Mouse (Mus musculus): ENCODE results near the gene Gm26661. TPM values are rescaled to one million over a fixed set of nuclear protein-coding genes. Genes with fewer than 3 reads are reported as not detected.

Gm26661 gene
- polyA plus RNA-seq (2017; shearing (Covaris generic)) = not detected

DNA sequence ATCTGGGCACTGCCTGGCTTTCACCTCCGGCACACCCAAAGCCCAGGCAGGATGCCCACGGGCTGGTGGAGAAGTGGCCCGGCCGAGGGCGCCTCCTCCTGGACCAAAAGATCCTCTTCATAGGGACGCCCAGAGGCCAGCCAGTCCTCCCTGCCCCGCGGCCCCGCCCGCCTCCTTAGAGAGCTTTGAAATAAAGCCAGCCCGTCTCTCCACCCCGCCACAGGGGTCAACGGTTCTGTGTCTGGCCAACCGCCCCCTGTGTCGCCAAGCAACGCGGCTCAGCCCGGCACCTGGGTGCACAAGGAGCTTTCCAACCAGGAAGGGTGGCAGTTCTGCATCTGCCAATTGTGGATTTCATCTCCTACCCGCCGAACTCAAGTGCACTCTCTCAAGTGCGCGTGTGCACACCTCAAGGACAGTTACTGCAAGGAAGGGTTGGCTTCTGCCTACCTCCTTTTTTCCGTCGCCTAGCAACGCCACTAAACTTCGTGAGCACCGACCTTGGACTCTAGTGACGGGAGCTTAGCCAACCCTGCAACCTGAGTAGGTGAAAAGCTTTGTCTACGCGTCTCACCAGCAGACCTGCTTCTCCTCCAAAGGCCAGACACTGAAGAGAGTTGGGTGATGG lies at the start of gene Gm26661:
Gene Gm26661 (plus strand): TSS at position 56 of the 628 bp plus-strand sequence.

DNA sequence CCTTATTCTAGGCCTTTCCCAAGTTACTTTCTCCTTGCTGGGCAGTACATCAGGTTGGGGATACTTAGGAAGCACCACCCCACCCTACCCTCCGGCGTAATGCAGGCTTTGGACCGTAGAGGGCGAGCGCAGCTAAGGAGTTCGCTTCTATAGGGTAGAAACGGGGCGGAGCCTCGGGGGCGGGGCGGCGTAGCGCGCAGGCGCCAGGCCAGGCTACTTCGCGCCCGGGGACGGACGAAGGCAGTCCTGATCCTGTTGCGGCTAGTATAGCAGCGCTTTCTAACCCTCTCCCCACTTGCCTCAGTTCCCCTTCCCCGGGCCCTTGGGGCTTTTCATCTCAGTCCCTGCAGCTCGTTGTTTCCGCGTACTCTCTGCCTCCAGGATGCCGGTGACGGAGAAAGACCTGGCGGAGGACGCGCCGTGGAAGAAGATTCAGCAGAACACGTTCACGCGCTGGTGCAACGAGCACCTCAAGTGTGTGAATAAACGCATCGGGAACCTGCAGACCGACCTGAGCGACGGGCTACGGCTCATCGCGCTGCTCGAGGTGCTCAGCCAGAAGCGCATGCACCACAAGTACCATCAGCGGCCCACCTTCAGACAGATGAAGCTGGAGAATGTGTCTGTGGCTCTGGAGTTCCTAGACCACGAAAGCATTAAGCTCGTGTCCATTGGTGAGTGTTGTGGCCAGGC lies 26.5 kb downstream of the Gm26661 start, which contains the start of gene Flnb:
Gene Flnb (plus strand): TSS at position 188 of the 693 bp plus-strand sequence.

Other genes starting within 250 kb of the Gm26661 start
- 1 to 10 TPM in 1 of 2 experiments, under 1 TPM in 1; 0.47 to 1.2 TPM for gene Gm3558, start 223.0 kb upstream of the Gm26661 start, polyA plus RNA-seq (2017; shearing (Covaris generic))
- gene Gm10338, start 196.0 kb upstream of the Gm26661 start, polyA plus RNA-seq (2017; shearing (Covaris generic)) = not detected
- not detected for gene Gm10128, start 147.6 kb upstream of the Gm26661 start, polyA plus RNA-seq (2017; shearing (Covaris generic))
- gene Flnb, start 26.4 kb downstream of the Gm26661 start, polyA plus RNA-seq (2017; shearing (Covaris generic)) = 10 to 100 TPM in 1 of 2 experiments, 1 to 10 TPM in 1; 5.4 to 17.3 TPM
- gene Gm45521, start 165.7 kb downstream of the Gm26661 start, polyA plus RNA-seq (2017; shearing (Covaris generic)) = under 1 TPM in 1 of 2 experiments, not detected in 1; 0.36 TPM
- gene Dnase1l3, start 203.0 kb downstream of the Gm26661 start, polyA plus RNA-seq (2017; shearing (Covaris generic)) = 1 to 10 TPM in 1 of 2 experiments, under 1 TPM in 1; 0.56 to 1.7 TPM
- 10 to 100 TPM; 17.8 to 19.3 TPM for gene Abhd6, start 211.3 kb downstream of the Gm26661 start, polyA plus RNA-seq (2017; shearing (Covaris generic))